Mouse (Mus musculus) urinary bladder, postnatal 10 days (tissue): ENCODE measurements around the gene Teddm2.

Source experiments
- DNase-seq: peaks from one replicate; pipeline ENCODE4 v3.0.0; 2022; ENCODE audit warnings: low spot score

Gene Teddm2

DNA sequence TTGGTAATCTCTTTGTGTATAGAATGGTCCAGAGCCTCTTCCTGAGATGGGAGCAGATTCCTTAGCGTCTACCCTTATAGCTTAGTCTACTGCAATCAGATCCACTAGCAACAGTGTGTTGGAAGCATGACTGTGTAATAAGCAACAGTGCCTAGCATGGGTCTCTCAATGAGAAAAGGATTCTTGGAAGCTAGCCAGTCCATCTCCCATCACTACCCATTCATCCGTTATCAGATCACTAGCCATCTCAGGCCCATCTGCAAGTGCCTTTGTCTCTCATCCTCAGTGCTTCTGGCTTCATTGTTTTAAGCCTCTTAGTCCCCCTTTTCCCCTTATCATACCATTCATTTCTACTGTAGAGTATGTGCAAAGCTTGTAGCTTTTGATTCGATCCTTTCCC, 79.8 kb downstream of the Teddm2 start:
- DNase-seq = no peak

- DNase-seq = no peak
Observed at GRCm38 (mm10) chr1:153814278-153814677, 85.8 kb downstream of the Teddm2 start.

DNA sequence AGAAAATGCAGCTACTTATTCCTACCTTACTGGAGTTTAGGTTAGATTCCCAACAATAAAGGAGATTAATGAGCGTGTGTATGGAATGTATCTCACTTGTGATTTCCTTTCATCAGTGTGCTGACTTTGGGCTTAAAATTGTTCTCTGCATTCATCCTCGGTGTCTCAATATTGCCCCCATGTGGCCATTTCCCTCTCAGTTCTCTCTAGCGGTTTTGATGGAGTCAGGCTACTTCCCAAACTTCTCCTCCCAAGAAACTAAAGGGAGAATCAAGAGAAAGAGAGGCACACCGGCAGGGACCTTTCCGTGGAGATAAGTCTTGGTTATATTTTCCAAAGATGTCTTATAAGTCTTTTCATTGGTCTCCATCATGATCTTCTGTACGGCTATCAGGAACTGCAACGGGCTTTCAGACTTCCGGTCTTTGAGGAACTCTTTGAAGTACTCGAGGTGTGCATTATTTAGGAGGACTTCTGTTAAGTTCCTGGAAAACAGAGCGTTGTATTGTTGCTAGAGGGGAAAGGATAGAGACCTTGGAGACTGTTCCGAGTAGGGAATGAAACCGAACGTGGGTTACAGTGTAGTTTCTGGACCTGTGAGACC, 92.5 kb downstream of the Teddm2 start:
- DNase-seq = no peak

DNA sequence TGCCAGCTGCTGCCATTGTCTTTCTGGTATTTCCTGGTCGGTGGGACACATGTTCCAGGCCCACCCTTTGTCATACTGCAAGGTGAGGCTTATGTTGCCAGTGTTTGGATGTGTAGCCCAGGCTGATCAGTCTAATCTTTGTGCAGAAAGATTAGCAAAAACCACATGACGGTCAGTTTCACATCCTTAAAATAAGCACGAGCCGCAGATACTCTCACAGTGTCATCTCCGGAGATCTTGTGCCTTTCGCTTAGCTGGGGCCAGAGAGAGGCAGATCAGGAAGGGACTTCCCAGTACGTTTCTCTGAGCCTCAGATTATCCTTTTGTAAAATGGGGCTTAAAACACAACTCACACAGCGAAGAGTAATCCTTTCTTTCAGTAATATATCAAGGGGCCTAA, 96.5 kb downstream of the Teddm2 start:
- DNase-seq = no peak

DNA sequence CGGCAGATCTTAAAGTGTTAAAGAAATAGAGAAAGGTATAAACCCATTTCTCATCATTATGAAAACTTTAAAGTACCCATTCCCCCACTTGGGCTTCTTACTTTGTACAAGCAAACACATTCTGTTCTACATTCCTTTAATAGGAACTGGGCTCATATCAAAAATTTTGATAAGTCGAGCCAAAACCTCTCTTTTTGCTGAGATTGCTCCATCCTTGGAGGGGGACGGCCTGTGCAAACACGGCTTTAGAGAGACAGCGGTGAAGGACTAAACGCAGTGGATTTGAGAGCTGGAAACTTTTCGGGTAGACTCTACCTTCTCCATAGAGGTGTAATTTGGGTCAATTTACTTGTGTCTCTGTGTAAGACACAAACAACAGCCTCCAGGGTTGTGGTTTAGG, 97.3 kb downstream of the Teddm2 start:
- no peak for DNase-seq
